Mouse (Mus musculus) gastrocnemius, postnatal 4 days (tissue): ENCODE results near the gene Fads2. TPM values are rescaled to one million over a fixed set of nuclear protein-coding genes. Genes with fewer than 3 reads are reported as not detected.
A peak's percentile ranks its signal among the peaks of the same experiment; 100 is the strongest.

Experiments
- DNase-seq, 2 experiments: peaks; one replicate each; pipeline ENCODE4 v3.0.0; 2021 to 2022; ENCODE audit warnings: low spot score in 2 of 2, mixed read lengths in 2 of 2
- total RNA-seq, 2 experiments: library from RNA; stranded (reverse); gene quantifications; 2 replicates each; pipeline ENCODE4 v1.2.3; 2021

Fads2 gene
- total RNA-seq, 2 experiments from 2014 or later, result 26.2 to 27.3 TPM

- no peak for DNase-seq
These were observed 3.5 kb upstream of the Fads2 start for GRCm38 (mm10) chr19:10105034-10105493.

GRCm38 (mm10) chr19:10104234-10104633 lies 2.7 kb upstream of the Fads2 start:
- DNase-seq, result no peak

GRCm38 (mm10) chr19:10102054-10102700 lies 631 bp upstream of the Fads2 start:
- DNase-seq, result peak in 1 of 2 experiments; percentile 46

- DNase-seq, result peak; percentile 65 to 82
These were observed 895 bp downstream of the Fads2 start for GRCm38 (mm10) chr19:10100631-10101071.

- no peak for DNase-seq
These were observed 3.7 kb downstream of the Fads2 start for GRCm38 (mm10) chr19:10097826-10098225.

GRCm38 (mm10) chr19:10096371-10096876 lies 5.1 kb downstream of the Fads2 start:
- DNase-seq, result no peak

- DNase-seq, result no peak
These were observed 6.9 kb downstream of the Fads2 start for GRCm38 (mm10) chr19:10094695-10095094.

GRCm38 (mm10) chr19:10093829-10094228 lies 7.7 kb downstream of the Fads2 start:
- DNase-seq, result no peak

- no peak for DNase-seq
These were observed 14.6 kb downstream of the Fads2 start for GRCm38 (mm10) chr19:10086976-10087375.

- DNase-seq, result no peak
These were observed 16.1 kb downstream of the Fads2 start for GRCm38 (mm10) chr19:10085454-10085853.

- no peak for DNase-seq
These were observed 19.4 kb downstream of the Fads2 start for GRCm38 (mm10) chr19:10082105-10082504.

GRCm38 (mm10) chr19:10080384-10080783 lies 21.2 kb downstream of the Fads2 start:
- DNase-seq, result no peak

GRCm38 (mm10) chr19:10078392-10078791 lies 23.2 kb downstream of the Fads2 start:
- DNase-seq, result no peak

GRCm38 (mm10) chr19:10073145-10073544 lies 28.4 kb downstream of the Fads2 start:
- DNase-seq, result no peak

- no peak for DNase-seq
These were observed 29.7 kb downstream of the Fads2 start for GRCm38 (mm10) chr19:10071892-10072291.

GRCm38 (mm10) chr19:10071166-10071565 lies 30.4 kb downstream of the Fads2 start:
- DNase-seq, result no peak

- DNase-seq, result no peak
These were observed 31.2 kb downstream of the Fads2 start for GRCm38 (mm10) chr19:10070186-10070980.

GRCm38 (mm10) chr19:10067701-10068100 lies 33.8 kb downstream of the Fads2 start:
- no peak for DNase-seq

- no peak for DNase-seq
These were observed 35.0 kb downstream of the Fads2 start for GRCm38 (mm10) chr19:10066502-10066901.

GRCm38 (mm10) chr19:10066189-10066500 lies 35.4 kb downstream of the Fads2 start:
- DNase-seq, result no peak

- DNase-seq, result no peak
These were observed 35.9 kb downstream of the Fads2 start for GRCm38 (mm10) chr19:10065465-10066188.
